Mouse (Mus musculus): Measurements from ENCODE around the gene Rnf166. TPM values are rescaled to one million over a fixed set of nuclear protein-coding genes. Genes with fewer than 3 reads are reported as not detected.
A peak's percentile ranks its signal among the peaks of the same experiment; 100 is the strongest.

Rnf166 gene
- 10 to 100 TPM; 35.0 to 37.7 TPM for total RNA-seq (2021)
- long read RNA-seq, experiment 1, transcript Rnf166-201 (6 exons, 1,783 nt) = major isoform, 45 of 55 reads
- long read RNA-seq, experiment 1, partial matches to known transcripts = 3 of 55 reads
- long read RNA-seq, experiment 1, other reads (novel, unspliced or antisense) = 7 of 55 reads
- long read RNA-seq, experiment 2, transcript Rnf166-201 (6 exons, 1,783 nt) = major isoform, 42 of 52 reads
- long read RNA-seq, experiment 2, partial matches to known transcripts = 4 of 52 reads
- long read RNA-seq, experiment 2, other reads (novel, unspliced or antisense) = 6 of 52 reads

- DNase-seq (ENCODE audit: low spot score) = peak; percentile 88
Observed at GRCm38 (mm10) chr8:122475580-122476320, at the start of gene Rnf166, which contains the start of gene Ctu2. Gene Rnf166, minus strand, starts transcription at chr8:122476064. Gene Ctu2, plus strand, starts transcription at chr8:122476143.

- no peak for DNase-seq (ENCODE audit: low spot score)
Observed at GRCm38 (mm10) chr8:122525004-122525403, 49.1 kb upstream of the Rnf166 start.

- no peak for DNase-seq (ENCODE audit: low spot score)
Observed at GRCm38 (mm10) chr8:122524506-122524905, 48.6 kb upstream of the Rnf166 start.

- no peak for DNase-seq (ENCODE audit: low spot score)
Observed at GRCm38 (mm10) chr8:122523652-122524360, 47.9 kb upstream of the Rnf166 start.

- no peak for DNase-seq (ENCODE audit: low spot score)
Observed at GRCm38 (mm10) chr8:122522796-122523651, 47.2 kb upstream of the Rnf166 start.

DNA sequence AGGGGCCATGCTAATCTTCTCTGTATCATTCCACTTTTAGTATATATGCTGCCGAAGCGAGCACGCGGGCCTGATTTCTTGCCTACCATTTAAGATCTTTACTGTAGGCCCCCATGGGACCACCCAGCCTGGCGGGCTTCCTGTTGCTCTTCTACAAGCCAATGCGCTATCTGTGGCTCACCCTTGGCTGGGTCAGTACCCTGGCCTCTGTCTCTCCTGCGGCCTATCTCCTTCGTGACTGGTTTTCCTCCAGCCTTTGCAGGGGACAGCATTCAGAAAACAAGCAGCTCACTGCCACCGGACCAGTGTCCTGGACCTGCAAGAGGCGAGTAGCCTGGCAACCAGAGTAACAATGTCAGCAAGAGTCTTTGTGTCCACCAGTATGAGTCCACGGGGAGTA, 44.7 kb upstream of the Rnf166 start:
- no peak for DNase-seq (ENCODE audit: low spot score)

DNA sequence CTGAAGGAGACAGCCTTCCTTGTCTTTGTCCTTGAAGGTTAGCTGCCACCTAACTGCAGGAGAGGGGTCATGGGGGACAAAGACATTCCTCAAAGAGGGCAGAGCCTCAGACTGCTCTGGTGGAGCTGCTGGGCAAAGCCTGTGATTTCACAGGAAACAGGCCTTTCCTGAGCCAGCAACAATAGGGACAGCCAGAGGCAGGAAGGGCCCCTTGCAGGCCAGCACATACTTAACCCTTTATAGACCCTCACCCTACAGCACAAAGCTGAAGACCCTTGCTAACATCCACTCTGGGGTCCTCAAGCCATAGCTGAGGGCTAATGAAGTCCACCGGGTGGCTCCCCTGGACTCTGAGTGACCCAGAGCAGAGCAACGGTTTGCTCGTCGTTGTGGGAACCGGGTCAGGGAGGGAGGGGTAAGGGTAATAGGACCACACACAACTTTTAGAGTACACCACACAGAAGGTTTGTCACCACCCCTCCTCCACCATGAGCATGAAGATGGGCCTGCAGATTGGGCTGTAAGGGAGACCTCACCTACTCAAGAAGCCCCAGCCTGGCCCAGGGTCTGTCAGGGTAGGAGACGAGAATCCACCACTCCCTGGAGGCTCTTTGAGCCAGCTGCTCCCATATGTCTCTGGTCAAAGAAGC, 41.8 kb upstream of the Rnf166 start:
- DNase-seq (ENCODE audit: low spot score) = no peak

- DNase-seq (ENCODE audit: low spot score) = no peak
Observed at GRCm38 (mm10) chr8:122515699-122516098, 39.8 kb upstream of the Rnf166 start.

DNA sequence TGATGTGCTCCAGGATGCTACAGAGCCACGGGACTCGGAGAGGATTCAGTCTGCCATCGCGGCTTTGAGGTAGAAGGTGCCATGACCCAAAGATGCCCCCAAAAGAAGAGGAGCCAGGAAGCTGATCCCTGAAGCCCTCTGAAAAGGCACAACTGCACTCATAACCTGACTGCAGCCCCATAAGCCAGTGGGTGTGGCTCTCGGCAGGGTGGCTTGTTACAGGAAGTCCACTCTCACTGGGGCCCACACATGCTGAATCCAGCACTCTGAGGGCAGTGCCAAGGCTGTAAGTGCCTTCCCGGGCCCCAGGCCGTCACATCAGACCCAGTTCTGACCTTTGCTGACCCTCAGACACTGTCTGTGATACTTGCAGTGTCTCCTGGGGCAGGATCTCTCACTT, 36.5 kb upstream of the Rnf166 start:
- no peak for DNase-seq (ENCODE audit: low spot score)

GRCm38 (mm10) chr8:122511552-122511951, 35.7 kb upstream of the Rnf166 start:
- peak; percentile 62 for DNase-seq (ENCODE audit: low spot score)

GRCm38 (mm10) chr8:122500856-122501255, 25.0 kb upstream of the Rnf166 start:
- DNase-seq (ENCODE audit: low spot score) = peak; percentile 82

DNA sequence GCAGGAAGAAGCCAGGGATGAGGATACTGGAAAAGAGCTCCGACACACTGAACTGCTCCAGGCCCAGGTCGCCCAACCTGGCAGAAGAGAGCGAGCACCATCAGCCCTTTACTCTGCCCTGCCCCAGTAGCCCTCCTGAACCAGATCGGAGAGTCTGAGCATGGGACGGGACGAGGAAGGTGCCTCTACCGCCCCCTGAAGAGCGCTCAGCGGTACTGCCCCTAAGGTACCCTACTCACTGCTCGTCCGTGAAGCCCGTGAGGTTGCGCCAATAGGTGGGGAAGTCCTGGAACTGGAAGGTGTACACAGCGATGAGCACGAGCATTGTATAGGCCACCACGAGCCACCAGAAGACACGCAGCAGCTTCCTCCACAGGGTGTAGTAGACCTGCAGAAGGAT, 22.0 kb upstream of the Rnf166 start:
- no peak for DNase-seq (ENCODE audit: low spot score)

DNA sequence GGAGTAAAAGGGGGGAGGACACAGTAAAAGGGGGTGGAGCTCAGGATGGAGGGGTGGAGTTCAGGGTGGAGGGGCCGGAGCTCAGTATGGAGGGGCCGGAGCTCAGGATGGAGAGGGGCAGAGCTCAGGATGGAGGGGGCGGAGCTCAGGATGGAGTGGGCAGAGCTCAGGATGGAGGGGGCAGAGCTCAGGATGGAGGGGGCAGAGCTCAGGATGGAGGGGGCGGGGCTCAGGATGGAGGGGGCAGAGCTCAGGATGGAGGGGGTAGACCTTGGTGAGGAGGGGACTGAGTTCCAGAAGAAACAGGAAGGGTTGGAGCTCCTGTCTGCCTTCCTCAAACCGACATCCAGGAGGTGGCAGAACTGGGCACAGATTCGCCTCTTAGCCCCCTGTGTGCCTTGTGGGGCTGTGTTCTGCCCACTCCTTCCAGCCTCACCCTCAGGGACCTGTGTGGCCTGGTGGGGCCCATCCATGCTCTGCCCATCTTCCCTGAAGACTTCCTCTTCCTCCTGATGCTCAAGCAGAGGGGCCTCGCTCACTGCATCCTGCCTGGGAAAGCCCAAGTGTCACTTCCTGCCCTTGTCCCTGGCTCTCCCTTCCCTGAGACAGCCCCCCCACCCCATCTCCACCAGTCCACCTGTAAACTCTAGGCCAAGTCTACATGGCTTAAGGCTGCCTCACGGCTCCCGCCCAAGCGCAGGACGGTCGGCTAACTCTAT, 21.3 kb upstream of the Rnf166 start:
- no peak for DNase-seq (ENCODE audit: low spot score)

DNA sequence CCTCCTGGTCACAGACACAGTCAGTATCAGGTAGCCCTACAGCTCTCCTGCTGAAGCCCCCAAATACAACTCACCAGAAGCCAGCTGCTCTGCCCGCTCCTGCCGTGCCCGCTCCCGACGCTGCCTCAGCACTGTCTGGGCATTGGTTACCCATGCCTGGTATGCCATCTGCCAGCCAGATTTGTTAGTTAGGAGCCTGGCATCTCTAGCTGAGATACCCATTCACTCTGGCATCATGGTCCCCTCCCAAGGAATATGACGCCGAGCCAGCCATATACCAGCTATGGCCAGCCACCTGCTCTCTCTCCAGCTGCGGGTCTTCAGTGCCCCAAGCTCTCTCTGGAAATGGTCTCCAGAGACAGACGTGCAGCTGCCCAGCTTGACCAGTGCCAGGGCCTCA, 12.5 kb upstream of the Rnf166 start:
- DNase-seq (ENCODE audit: low spot score) = no peak

DNA sequence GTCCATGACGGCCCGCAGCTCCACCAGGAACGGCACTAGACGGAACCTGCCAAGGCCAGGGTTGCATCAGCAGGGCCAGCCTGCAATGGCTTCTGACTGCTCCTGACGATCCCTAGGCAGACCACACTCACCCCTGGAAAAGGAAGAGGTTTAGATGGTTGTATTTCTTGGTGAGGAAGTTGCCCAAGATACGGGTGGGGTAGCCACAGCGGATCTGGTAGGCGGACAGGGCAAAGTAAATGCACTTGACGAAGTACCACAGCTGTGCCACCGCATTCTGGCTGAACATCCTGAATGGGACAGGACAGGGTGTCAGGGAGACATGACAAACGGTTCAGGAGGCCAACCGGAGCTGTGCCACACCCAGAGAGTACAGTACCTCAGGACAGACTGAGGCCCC, 9.0 kb upstream of the Rnf166 start:
- DNase-seq (ENCODE audit: low spot score) = no peak

- no peak for DNase-seq (ENCODE audit: low spot score)
Observed at GRCm38 (mm10) chr8:122483877-122484276, 8.0 kb upstream of the Rnf166 start.

DNA sequence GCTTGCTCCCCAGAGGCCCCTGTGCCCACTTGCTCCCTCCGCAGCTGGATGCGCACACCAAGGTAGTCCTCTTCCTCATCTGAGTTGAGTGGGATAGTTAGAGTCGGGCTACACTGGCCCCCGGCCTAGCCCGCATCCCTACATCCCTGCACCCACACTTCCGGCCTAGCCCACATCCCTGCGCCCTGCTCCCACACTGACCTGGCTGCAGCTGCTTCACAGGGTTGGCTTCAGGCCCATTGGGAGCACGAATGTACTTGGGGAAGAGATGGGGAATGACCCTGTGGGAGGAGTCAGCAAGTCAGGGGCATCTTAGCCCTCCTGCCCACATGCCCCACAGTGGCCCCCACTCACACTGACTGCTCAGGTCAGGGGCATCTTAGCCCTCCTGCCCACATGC, 6.6 kb upstream of the Rnf166 start:
- DNase-seq (ENCODE audit: low spot score) = no peak

GRCm38 (mm10) chr8:122474951-122475560, 808 bp downstream of the Rnf166 start:
- peak; percentile 32 for DNase-seq (ENCODE audit: low spot score)

GRCm38 (mm10) chr8:122473911-122474421, 1.9 kb downstream of the Rnf166 start:
- no peak for DNase-seq (ENCODE audit: low spot score)

GRCm38 (mm10) chr8:122470691-122471090, 5.2 kb downstream of the Rnf166 start:
- no peak for DNase-seq (ENCODE audit: low spot score)
